Mouse (Mus musculus): ENCODE data around the gene Il1rl1. TPM values are rescaled to one million over a fixed set of nuclear protein-coding genes. Genes with fewer than 3 reads are reported as not detected.

The Il1rl1 gene
- total and polyA plus RNA-seq, 3 experiments: 44.4 to 68.4 TPM; not detected in 1

GRCm38 (mm10) chr1:40393214-40393613 is 36.2 kb upstream of the Il1rl1 start:
- no peak for TF ChIP-seq MAZ (IDR thresholded peaks at IDR 0.05; ENCODE audit: low read depth, low read length)
- no peak for TF ChIP-seq E2F4 (IDR thresholded peaks at IDR 0.05; ENCODE audit: borderline replicate concordance, low read depth, low read length)
- TF ChIP-seq ZC3H11A (IDR thresholded peaks at IDR 0.05; ENCODE audit: low read depth, low read length): no peak
- no peak for TF ChIP-seq TAL1 (IDR thresholded peaks at IDR 0.05; ENCODE audit: low read length)
- no peak for TF ChIP-seq TCF12 (IDR thresholded peaks at IDR 0.05; ENCODE audit: low read depth, low read length)
- TF ChIP-seq MYC (IDR thresholded peaks at IDR 0.05; ENCODE audit: low read depth, low read length): no peak
- TF ChIP-seq ZKSCAN1 (IDR thresholded peaks at IDR 0.05; ENCODE audit: low read depth, low read length): no peak
- no peak for TF ChIP-seq BHLHE40 (IDR thresholded peaks at IDR 0.05; ENCODE audit: borderline replicate concordance, low read depth, low read length)
- TF ChIP-seq ZMIZ1 (IDR thresholded peaks at IDR 0.05; ENCODE audit: low read depth, low read length): no peak
- no peak for TF ChIP-seq RCOR1 (IDR thresholded peaks at IDR 0.05; ENCODE audit: low read depth, low read length)
- no peak for TF ChIP-seq POLR2AphosphoS5 (IDR thresholded peaks at IDR 0.05; ENCODE audit: borderline replicate concordance, low read depth, low read length)
- TF ChIP-seq ELF1 (IDR thresholded peaks at IDR 0.05; ENCODE audit: low read depth, low read length): no peak
- TF ChIP-seq MAFK (IDR thresholded peaks at IDR 0.05; ENCODE audit: borderline replicate concordance, low read depth, low read length): no peak
- TF ChIP-seq MYB (IDR thresholded peaks at IDR 0.05; ENCODE audit: low read depth, low read length): no peak
- TF ChIP-seq USF1 (IDR thresholded peaks at IDR 0.05; ENCODE audit: low read depth, low read length): no peak
- TF ChIP-seq ZNF384 (IDR thresholded peaks at IDR 0.05; ENCODE audit: low read depth, low read length): no peak
- TF ChIP-seq MEF2A (IDR thresholded peaks at IDR 0.05; ENCODE audit: extremely low read depth, insufficient replicate concordance, low read depth, low read length, poor library complexity, severe bottlenecking): no peak
- no peak for TF ChIP-seq NELFE (IDR thresholded peaks at IDR 0.05; ENCODE audit: low read depth, low read length)

GRCm38 (mm10) chr1:40399639-40400038 is 29.7 kb upstream of the Il1rl1 start:
- H3K27me3 ChIP-seq (ENCODE audit: control insufficient read depth in 1 of 2, insufficient read depth in 2 of 2, low read length in 2 of 2): no peaks in the 10 kb centered on the region
- DNase-seq (ENCODE audit: low read depth, low spot score): no peak
- H3K36me3 ChIP-seq (ENCODE audit: control insufficient read depth in 1 of 2, insufficient read depth in 2 of 2, low read length in 2 of 2): no peaks in the 10 kb centered on the region
- no peak for TF ChIP-seq MEF2A (IDR thresholded peaks at IDR 0.05; ENCODE audit: extremely low read depth, insufficient replicate concordance, low read depth, low read length, poor library complexity, severe bottlenecking)
- TF ChIP-seq GATA1 (IDR thresholded peaks at IDR 0.05; ENCODE audit: low read depth, low read length): no peak
- TF ChIP-seq NRF1 (IDR thresholded peaks at IDR 0.05; ENCODE audit: insufficient read depth, low read depth, low read length, poor library complexity, severe bottlenecking): no peak
- no peak for TF ChIP-seq USF2 (IDR thresholded peaks at IDR 0.05; ENCODE audit: borderline replicate concordance in 1 of 2, insufficient read depth in 1 of 2, low read depth in 1 of 2, low read length in 2 of 2)
- no peak overlapping the region for H3K9ac ChIP-seq (ENCODE audit: control insufficient read depth, low read depth, low read length, poor library complexity, severe bottlenecking)
- no peak overlapping the region for H3K27ac ChIP-seq (ENCODE audit: control insufficient read depth, low read depth, low read length)
- H3K79me2 ChIP-seq (ENCODE audit: control insufficient read depth, insufficient read depth, low read length, poor library complexity): no peaks in the 10 kb centered on the region
- no peaks in the 10 kb centered on the region for H3K9me3 ChIP-seq (replicated peaks; ENCODE audit: insufficient read depth, low read length)
- H3K4me3 ChIP-seq (ENCODE audit: control insufficient read depth in 1 of 2, insufficient read depth in 1 of 2, low read depth in 2 of 2, low read length in 2 of 2): no peak overlapping the region
- no peaks in the 10 kb centered on the region for H3K4me1 ChIP-seq (ENCODE audit: control insufficient read depth in 1 of 2, insufficient read depth in 2 of 2, low read length in 2 of 2)

More at GRCm38 (mm10) chr1:40393214-40393613, 36.2 kb upstream of the Il1rl1 start:
- no peaks in the 10 kb centered on the region for H3K9me3 ChIP-seq (replicated peaks; ENCODE audit: insufficient read depth, low read length)
- no peaks in the 10 kb centered on the region for H3K27me3 ChIP-seq (ENCODE audit: control insufficient read depth in 1 of 2, insufficient read depth in 2 of 2, low read length in 2 of 2)
- H3K27ac ChIP-seq (ENCODE audit: control insufficient read depth, low read depth, low read length): no peak overlapping the region
- no peak overlapping the region for H3K4me3 ChIP-seq (ENCODE audit: control insufficient read depth in 1 of 2, insufficient read depth in 1 of 2, low read depth in 2 of 2, low read length in 2 of 2)
- H3K79me2 ChIP-seq (ENCODE audit: control insufficient read depth, insufficient read depth, low read length, poor library complexity): no peaks in the 10 kb centered on the region
- H3K9ac ChIP-seq (ENCODE audit: control insufficient read depth, low read depth, low read length, poor library complexity, severe bottlenecking): no peak overlapping the region
- H3K36me3 ChIP-seq (ENCODE audit: control insufficient read depth in 1 of 2, insufficient read depth in 2 of 2, low read length in 2 of 2): peaks cover 0 to 4% of the 10 kb centered on the region in 2 experiments; a peak in 1 of 4 replicates
- no peak for DNase-seq (ENCODE audit: low read depth, low spot score)
- peaks cover 0 to 6% of the 10 kb centered on the region in 2 experiments; a peak in 1 of 4 replicates for H3K4me1 ChIP-seq (ENCODE audit: control insufficient read depth in 1 of 2, insufficient read depth in 2 of 2, low read length in 2 of 2)

Data from MEL (cell line).